Mouse (Mus musculus) lung, embryonic 15.5 days (tissue): ENCODE data around the gene Syngr1. TPM values are rescaled to one million over a fixed set of nuclear protein-coding genes. Genes with fewer than 3 reads are reported as not detected.
A peak's percentile ranks its signal among the peaks of the same experiment; 100 is the strongest.

Experiments used
- ATAC-seq: fragments of 200-750 bp; cut with Nextera tagmentation; 2 replicates; pipeline ENCODE4 v1.8.0; 2017; ENCODE audit warnings: moderate number of reproducible peaks, borderline replicate concordance; ENCODE audit not compliant: low FRiP score, low TSS enrichment; ENCODE audit errors: extremely low read depth
- H3K27ac ChIP-seq: fragments of 300-500 bp; sonication (generic); 2 replicates; pipeline ENCODE4 v1.5.1; 2015; ENCODE audit warnings: moderate library complexity, mild to moderate bottlenecking, inconsistent platforms
- H3K27me3 ChIP-seq: fragments of 300-500 bp; sonication (generic); 2 replicates; pipeline ENCODE4 v1.6.1; 2015; ENCODE audit warnings: inconsistent platforms
- H3K36me3 ChIP-seq: fragments of 300-500 bp; sonication (generic); 2 replicates; pipeline ENCODE4 v1.6.1; 2015; ENCODE audit warnings: inconsistent platforms
- H3K4me1 ChIP-seq: fragments of 300-500 bp; sonication (generic); 2 replicates; pipeline ENCODE4 v1.6.1; 2015; ENCODE audit warnings: inconsistent platforms
- H3K4me2 ChIP-seq: fragments of 300-500 bp; sonication (generic); 2 replicates; pipeline ENCODE4 v1.6.1; 2015; ENCODE audit warnings: inconsistent platforms, mild to moderate bottlenecking, moderate library complexity
- H3K4me3 ChIP-seq: fragments of 300-500 bp; sonication (generic); 2 replicates; pipeline ENCODE4 v1.5.1; 2015; ENCODE audit warnings: mild to moderate bottlenecking, inconsistent platforms
- H3K9ac ChIP-seq: fragments of 300-500 bp; sonication (generic); 2 replicates; pipeline ENCODE4 v1.6.1; 2015; ENCODE audit warnings: inconsistent platforms
- H3K9me3 ChIP-seq: fragments of 300-500 bp; sonication (generic); 2 replicates; pipeline ENCODE4 v1.6.1; 2016; ENCODE audit warnings: inconsistent platforms
- WGBS: fragments of 180-500 bp; shearing (Covaris S2); methylation state at CpG from one replicate; pipeline ENCODE4 v1.1.7; 2015; 5-methylcytosine and 5-hydroxymethylcytosine counted together
- polyA plus RNA-seq: library from polyadenylated mRNA; unstranded; fragments of >200 nt; fragmentation: Nextera tagmentation; extraction: Ambion mirVana; gene quantifications from 2 replicates; pipeline ENCODE4 v1.2.1, GENCODE M21; 2015

The Syngr1 gene
- polyA plus RNA-seq, 1 experiment from 2014 or later, result 20.6 TPM

DNA sequence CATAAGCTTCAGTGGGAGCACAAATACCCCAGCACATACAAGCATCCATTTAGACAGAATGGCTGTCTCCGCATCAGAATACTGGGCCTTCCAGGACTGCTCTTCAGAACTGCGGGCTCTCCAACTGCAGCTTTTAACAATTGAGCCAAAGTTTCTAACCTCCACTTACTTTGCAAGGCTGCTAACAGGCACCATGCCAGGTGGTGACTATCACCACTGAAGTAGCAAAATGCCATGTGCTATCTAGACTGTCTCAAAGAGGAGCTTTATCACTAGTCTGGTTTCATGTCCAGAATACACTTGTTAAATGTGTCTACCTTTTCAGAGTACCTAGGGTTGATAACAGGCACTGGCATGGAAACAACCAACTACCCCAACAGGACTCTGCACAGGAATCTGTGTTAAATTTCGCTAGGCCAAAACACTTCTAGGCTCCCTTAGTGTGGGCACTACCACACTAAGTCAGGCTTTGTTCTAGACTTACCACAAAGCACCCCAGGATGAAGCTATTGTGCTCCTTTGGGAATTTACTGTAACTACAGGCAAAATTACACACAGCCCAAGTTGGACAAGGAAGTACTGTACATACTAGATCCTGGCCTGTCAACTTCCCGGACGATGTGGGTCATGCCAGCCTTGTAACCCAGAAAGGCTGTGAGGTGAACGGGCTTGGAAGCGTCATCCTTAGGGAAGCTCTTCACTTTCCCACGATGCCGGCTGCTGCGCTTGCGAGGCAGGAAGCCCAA lies 9.2 kb upstream of the Syngr1 start:
- Histone ChIP-seq H3K9me3 (no peaks in the 10 kb centered on the region), H3K4me1 (peaks cover 33% of the 10 kb centered on the region), H3K4me3 (peak overlapping the region; percentile 68), H3K36me3 (peaks cover 50% of the 10 kb centered on the region), H3K27ac (peak overlapping the region; percentile 82; the same call in 1 of the 2 replicates), H3K27me3 (no peaks in the 10 kb centered on the region), H3K4me2 (peak overlapping the region; percentile 77), H3K9ac (peak overlapping the region; percentile 75)
- WGBS, result 4% methylated on average over 11 of the region's 11 CpGs
- no peak for ATAC-seq

DNA sequence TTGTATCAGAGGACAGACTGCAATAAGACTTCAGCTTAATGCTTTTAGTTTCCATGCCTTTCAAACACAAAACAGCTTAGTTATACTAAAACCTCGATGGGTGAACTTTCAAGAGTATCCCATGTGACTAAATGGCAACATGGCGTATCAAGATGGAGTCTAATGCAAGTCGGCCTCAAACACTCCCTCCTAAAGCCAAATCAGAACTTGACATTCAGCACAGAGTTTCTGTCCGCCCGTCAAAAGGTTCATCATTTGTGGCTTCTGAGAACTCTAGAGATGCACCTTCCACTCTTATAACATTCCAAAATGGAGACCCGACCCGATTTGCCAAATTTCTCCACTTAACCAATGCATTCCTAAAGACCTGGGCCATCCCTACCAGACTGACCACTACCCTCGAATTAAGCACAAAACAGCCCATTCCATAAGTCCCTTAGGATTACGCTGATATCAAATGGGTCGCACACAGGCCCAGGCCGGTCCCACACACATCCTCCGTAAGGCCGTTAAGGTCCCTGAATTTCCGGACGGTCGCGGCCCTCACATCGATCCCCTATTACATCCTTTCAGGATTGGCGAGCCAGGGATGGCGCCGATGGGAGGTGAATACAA lies 8.4 kb upstream of the Syngr1 start:
- under 1% methylated on average over 21 of the region's 21 CpGs for WGBS
- Histone ChIP-seq H3K36me3 (peaks cover 43% of the 10 kb centered on the region), H3K9me3 (no peaks in the 10 kb centered on the region), H3K27ac (peak overlapping the region; percentile 82), H3K27me3 (0 out of 2 replicates have a peak, but pooled peaks cover 4% of the 10 kb centered on the region), H3K4me1 (peaks cover 33% of the 10 kb centered on the region), H3K9ac (peak overlapping the region; percentile 75), H3K4me2 (peak overlapping the region; percentile 77), H3K4me3 (peak overlapping the region; percentile 68)
- 0 out of 2 replicates have a peak, but pooled peaks have one; percentile 9 for ATAC-seq

DNA sequence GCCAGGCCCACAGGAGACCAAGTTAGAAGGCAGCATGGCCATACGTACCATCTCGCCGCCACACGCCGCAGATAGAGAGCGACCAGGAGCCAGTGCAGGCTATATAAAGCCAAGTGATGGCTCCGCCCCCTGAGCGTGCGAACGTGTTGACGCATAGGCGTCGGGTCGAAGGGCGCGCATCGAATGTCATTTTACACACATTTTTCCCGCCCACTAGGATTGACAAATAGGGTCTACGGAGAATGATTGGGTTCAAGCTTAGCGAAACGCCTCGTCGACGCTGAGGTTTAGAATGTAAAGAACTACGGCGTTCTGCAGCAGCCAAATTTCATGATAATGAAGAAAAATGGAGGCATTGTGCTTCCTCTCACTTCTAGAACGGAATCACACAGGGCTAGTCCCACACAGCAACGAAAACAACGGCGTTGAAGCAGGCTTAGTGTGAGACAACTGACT lies 7.8 kb upstream of the Syngr1 start:
- peak overlapping the region; percentile 75 for H3K9ac ChIP-seq
- 0 out of 2 replicates have a peak, but pooled peaks cover 4% of the 10 kb centered on the region for H3K27me3 ChIP-seq
- peaks cover 38% of the 10 kb centered on the region for H3K36me3 ChIP-seq
- peak; percentile 95 for ATAC-seq
- H3K4me2 ChIP-seq, result peak overlapping the region; percentile 80
- peak overlapping the region; percentile 96 for H3K27ac ChIP-seq
- peak overlapping the region; percentile 68 for H3K4me3 ChIP-seq
- no peaks in the 10 kb centered on the region for H3K9me3 ChIP-seq
- peaks cover 33% of the 10 kb centered on the region for H3K4me1 ChIP-seq
- WGBS, result under 1% methylated on average over 30 of the region's 30 CpGs

DNA sequence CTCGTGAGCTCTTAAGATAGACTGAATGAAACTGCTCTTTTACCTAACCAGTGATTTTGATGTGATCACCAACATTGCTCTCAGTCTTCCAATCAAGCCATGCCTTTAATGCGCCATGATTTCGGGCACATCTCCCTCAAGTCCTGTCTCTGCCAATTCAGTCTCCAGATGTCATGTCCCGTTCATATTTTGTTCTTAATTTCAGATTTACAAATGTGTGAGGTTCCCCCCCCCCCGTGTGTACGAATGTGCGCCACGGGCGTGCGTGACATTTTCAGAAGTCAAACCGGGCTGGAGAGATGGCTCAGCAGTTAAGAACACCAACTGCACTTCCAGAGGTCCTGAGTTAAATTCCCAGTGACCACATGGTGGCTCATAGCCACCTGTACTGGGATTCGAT lies 7.4 kb upstream of the Syngr1 start:
- Histone ChIP-seq H3K36me3 (peaks cover 33% of the 10 kb centered on the region), H3K27ac (peak overlapping the region; percentile 96), H3K4me1 (peaks cover 33% of the 10 kb centered on the region), H3K4me3 (peak overlapping the region; percentile 68), H3K4me2 (peak overlapping the region; percentile 80), H3K27me3 (0 out of 2 replicates have a peak, but pooled peaks cover 4% of the 10 kb centered on the region), H3K9ac (peak overlapping the region; percentile 51), H3K9me3 (no peaks in the 10 kb centered on the region)
- under 1% methylated on average over 12 of the region's 12 CpGs for WGBS
- 0 out of 2 replicates have a peak, but pooled peaks have one; percentile 13 for ATAC-seq

DNA sequence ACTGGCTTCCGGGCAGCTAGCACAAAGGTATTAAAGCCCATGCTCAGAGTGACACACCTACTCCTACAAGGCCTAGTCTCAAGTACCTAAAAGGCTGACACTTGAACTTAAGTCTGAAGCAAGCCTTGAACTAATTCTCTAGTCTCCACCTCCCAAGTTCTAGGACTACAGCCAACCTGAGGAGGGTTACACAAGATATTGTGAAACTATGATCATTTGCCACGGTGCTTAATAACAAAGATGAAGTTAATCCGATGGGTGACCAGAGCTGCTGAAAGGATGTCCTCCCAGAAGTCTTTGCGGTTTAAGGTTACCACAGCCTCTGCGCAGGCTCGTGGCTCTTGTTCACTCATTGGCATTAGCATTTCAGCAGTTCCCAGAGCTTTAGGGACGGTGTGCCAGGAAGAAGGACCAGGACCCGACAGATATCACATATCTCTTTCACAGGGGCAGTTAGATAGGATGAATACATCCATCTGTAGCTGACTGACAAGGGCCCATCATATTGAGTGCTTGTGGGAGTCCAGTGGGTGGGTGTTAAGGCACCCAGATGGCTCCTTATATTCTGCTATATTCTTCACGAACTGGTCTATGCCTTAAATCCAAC lies 3.6 kb upstream of the Syngr1 start:
- 83% methylated on average over 9 of the region's 9 CpGs for WGBS
- Histone ChIP-seq H3K4me3 (no peak overlapping the region), H3K27me3 (peaks cover 39% of the 10 kb centered on the region), H3K9ac (no peak overlapping the region), H3K4me2 (no peak overlapping the region), H3K36me3 (no peaks in the 10 kb centered on the region), H3K27ac (no peak overlapping the region), H3K4me1 (peaks cover 14% of the 10 kb centered on the region), H3K9me3 (no peaks in the 10 kb centered on the region)
- ATAC-seq, result no peak

DNA sequence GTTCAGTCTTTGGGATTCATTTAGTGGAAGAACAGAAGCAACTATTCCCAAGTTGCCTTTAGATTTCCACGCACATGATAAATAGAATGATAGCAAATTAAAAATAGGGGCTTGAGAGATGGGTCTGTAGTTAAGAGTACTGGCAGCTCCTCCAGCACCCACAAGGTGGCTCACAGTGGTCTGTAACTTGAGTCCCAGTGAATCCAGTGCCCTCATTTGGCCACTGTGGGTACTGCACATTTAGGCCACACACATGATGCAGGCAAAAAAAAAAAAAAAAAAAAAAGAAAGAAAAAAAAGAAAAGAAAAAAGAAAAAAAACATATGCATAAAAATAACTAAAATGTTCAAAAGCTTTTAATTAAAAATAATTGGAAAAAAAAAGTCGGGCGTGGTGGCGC lies 2.5 kb upstream of the Syngr1 start:
- H3K4me1 ChIP-seq, result peaks cover 14% of the 10 kb centered on the region
- ATAC-seq, result no peak
- H3K9ac ChIP-seq, result no peak overlapping the region
- no peaks in the 10 kb centered on the region for H3K36me3 ChIP-seq
- no peaks in the 10 kb centered on the region for H3K9me3 ChIP-seq
- no peak overlapping the region for H3K27ac ChIP-seq
- peaks cover 50% of the 10 kb centered on the region for H3K27me3 ChIP-seq
- WGBS, result 28% methylated on average over 4 of the region's 4 CpGs
- H3K4me2 ChIP-seq, result no peak overlapping the region
- H3K4me3 ChIP-seq, result no peak overlapping the region

DNA sequence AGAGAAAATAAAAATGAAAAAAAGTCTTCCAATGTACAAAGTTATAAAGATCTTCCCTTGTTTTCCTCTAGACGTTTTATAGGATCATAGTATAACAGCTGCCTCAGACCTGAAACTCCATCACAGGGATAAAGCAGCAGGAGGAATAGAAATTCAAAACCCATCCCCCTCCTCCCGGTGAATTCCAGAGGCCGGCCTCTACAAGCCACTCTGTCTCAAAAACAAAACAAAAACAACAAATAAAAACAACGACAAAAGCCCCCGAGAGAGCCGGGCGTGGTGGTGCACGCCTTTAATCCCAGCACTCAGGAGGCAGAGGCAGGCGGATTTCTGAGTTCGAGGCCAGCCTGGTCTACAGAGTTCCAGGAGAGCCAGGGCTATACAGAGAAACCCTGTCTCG lies 979 bp upstream of the Syngr1 start:
- ATAC-seq, result no peak

DNA sequence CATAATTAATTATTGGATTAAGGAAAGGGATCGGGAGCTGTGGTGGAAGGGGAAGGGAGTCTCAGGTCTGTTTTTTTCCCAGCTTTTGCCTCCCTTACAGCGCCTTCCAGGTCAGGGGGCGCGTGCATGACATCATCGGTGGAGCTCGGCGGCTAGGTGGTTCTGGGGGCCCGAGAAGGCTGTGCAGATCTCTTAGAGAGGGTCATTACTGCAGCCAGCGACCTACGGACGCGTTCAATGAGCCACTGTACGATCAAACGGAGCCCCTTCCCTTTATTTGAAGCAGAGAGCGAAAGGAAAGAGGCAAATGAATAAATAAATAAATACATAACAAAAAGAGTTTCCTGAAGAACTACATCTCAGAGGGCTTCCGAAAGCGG lies 403 bp upstream of the Syngr1 start:
- H3K4me3 ChIP-seq, result peak overlapping the region; percentile 67
- no peaks in the 10 kb centered on the region for H3K9me3 ChIP-seq
- no peak overlapping the region for H3K27ac ChIP-seq
- peaks cover 14% of the 10 kb centered on the region for H3K4me1 ChIP-seq
- no peak for ATAC-seq
- peaks cover 50% of the 10 kb centered on the region for H3K27me3 ChIP-seq
- peak overlapping the region; percentile 54 for H3K9ac ChIP-seq
- H3K36me3 ChIP-seq, result no peaks in the 10 kb centered on the region
- peak overlapping the region; percentile 96 for H3K4me2 ChIP-seq
- WGBS, result 1% methylated on average over 17 of the region's 17 CpGs

More for the DNA sequence above, 979 bp upstream of the Syngr1 start:
- Histone ChIP-seq H3K4me2 (no peak overlapping the region; the same call in 1 of the 2 replicates), H3K27ac (no peak overlapping the region), H3K36me3 (no peaks in the 10 kb centered on the region), H3K4me3 (no peak overlapping the region), H3K9me3 (no peaks in the 10 kb centered on the region), H3K9ac (no peak overlapping the region), H3K27me3 (peaks cover 50% of the 10 kb centered on the region), H3K4me1 (peaks cover 14% of the 10 kb centered on the region)
- WGBS, result 68% methylated on average over 11 of the region's 11 CpGs

DNA sequence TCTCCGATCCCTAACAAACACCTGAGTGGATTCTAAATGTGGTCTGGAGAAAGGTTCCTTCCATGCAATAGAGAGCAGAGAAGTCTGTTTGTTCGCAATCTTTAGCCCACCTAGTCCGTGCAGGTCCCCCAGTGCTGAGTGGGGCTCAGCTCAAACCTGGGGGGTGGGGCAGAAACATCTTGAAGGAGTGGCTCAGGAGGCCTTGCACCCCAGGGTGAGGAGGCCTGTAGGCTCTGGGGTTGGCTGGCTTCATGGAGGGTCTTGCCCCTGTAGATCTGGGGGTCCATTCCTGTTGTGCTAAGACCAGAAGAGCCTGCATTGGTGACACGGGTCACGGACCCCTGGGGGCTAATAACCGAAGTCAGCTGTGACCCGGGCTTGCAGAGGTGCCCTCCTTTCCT lies 907 bp downstream of the Syngr1 start:
- H3K4me2 ChIP-seq, result peak overlapping the region; percentile 96
- 0 out of 2 replicates have a peak overlapping the region, but pooled peaks have one; percentile 54 for H3K9ac ChIP-seq
- H3K4me1 ChIP-seq, result peaks cover 14% of the 10 kb centered on the region
- 29% methylated on average over 7 of the region's 7 CpGs for WGBS
- H3K4me3 ChIP-seq, result peak overlapping the region; percentile 67
- H3K27ac ChIP-seq, result no peak overlapping the region
- H3K27me3 ChIP-seq, result peaks cover 50% of the 10 kb centered on the region
- ATAC-seq, result no peak
- no peaks in the 10 kb centered on the region for H3K36me3 ChIP-seq
- H3K9me3 ChIP-seq, result no peaks in the 10 kb centered on the region

DNA sequence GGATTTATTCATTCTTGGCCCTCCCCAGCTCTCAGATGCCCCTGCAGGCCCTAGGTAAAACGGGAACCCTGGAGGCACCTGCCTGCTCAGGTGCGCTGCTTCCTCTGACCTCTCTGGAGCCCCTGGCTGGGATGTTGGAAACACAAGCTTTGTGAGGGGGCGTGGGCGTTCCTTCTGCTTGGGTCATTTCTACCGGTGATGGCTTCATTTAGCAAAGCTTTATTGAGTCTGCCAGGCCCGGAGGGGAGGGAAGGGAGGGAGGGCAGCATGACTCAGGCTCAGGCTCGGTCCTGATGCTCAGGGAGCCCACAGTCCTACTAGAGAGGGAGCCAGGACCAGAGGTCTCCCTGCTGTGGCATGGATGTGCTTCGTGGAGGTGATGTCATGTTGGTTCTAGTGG lies 1.5 kb downstream of the Syngr1 start:
- WGBS, result 22% methylated on average over 8 of the region's 8 CpGs
- Histone ChIP-seq H3K27ac (no peak overlapping the region), H3K9me3 (no peaks in the 10 kb centered on the region), H3K27me3 (peaks cover 46% of the 10 kb centered on the region), H3K4me3 (no peak overlapping the region), H3K4me1 (peaks cover 18% of the 10 kb centered on the region), H3K36me3 (no peaks in the 10 kb centered on the region), H3K4me2 (no peak overlapping the region), H3K9ac (no peak overlapping the region)
- no peak for ATAC-seq

DNA sequence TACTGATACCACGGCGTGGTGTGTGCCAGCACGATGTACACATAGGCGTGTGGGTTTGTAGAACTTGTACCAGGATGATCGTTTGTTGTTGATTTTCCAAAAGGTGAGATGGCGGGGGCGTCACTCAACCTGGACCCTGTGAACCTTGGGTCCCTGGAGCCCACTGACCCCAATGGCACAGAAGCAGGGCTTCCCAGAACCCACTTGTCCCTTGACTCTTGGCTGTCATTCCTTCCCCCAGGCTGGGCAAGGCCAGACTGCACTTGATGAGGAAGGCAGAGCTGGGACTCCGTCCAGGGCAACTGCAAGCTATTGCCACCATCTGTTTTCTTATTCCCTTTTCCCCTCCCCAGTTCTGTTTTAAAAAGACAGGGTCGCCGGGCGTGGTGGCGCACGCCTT lies 3.1 kb downstream of the Syngr1 start:
- Histone ChIP-seq H3K4me1 (peaks cover 25% of the 10 kb centered on the region), H3K4me2 (no peak overlapping the region), H3K4me3 (no peak overlapping the region), H3K9ac (no peak overlapping the region), H3K36me3 (no peaks in the 10 kb centered on the region), H3K9me3 (no peaks in the 10 kb centered on the region), H3K27me3 (peaks cover 51% of the 10 kb centered on the region), H3K27ac (no peak overlapping the region)
- WGBS, result 91% methylated on average over 13 of the region's 13 CpGs
- no peak for ATAC-seq

DNA sequence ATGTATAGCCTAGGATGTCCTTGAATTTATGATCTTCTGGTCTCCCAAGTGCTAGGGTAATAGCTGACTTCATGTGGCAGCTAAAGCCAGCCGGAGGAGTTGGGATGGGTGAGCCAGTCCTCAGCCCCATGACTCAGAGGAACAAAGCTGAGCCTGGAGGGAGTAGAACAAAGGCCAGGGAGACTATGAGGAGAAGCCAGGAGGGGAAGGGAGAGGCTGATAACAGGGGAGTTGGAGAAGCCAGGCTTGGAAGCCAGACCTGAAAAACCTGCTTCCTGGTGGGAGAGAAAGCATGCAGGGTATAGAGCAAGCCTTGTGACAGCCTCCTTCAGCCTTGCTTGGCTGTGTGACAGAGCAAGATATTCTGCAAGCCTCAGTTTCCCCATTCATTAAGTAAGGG lies 4.5 kb downstream of the Syngr1 start:
- no peak for ATAC-seq
- 55% methylated on average over 1 of the region's 1 CpGs for WGBS
- peaks cover 23% of the 10 kb centered on the region for H3K4me1 ChIP-seq
- no peaks in the 10 kb centered on the region for H3K9me3 ChIP-seq
- no peak overlapping the region for H3K4me3 ChIP-seq
- peaks cover 37% of the 10 kb centered on the region for H3K27me3 ChIP-seq
- no peak overlapping the region for H3K9ac ChIP-seq
- H3K36me3 ChIP-seq, result no peaks in the 10 kb centered on the region
- no peak overlapping the region for H3K4me2 ChIP-seq
- no peak overlapping the region for H3K27ac ChIP-seq
